Mouse (Mus musculus): ENCODE measurements around the gene Mok. TPM values are rescaled to one million over a fixed set of nuclear protein-coding genes. Genes with fewer than 3 reads are reported as not detected.

Mok gene
- total RNA-seq, 2 experiments from 2014 or later, result 1.5 to 1.6 TPM

DNA sequence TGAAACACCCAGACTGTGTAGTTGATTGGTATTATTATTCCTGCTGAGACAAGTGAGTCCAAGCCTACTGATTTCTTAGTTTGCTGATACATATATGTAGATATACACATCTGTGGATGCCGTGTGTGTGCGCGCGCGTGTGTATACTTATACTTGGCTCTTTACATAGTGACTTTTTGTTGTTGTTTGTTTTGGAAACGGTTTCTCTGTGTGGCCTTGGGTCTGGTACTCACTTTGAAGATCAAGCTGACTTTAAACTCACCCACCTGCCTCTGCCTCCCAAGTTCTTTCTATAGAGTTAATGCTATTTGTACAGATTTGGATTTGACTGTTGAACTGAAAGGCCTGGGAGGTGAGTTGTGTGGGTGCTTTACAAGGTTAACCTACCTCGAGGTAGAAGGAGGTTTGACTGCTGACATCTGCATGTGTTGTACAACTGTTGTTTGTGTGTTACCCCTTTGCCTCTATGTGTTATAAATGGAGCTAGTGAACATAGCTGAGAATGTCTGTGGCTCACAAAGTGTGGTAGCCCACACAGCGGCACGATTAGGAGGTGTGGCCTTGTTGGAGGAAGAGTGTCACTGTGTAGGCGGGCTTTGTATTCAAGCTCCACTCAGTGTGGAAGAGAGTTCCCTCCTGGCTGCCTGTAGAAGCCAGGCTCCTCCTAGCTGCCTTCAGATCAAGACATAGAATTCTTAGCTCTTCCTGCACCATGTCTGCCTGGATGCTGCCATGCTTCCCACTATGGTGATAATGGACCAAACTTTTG, 70.1 kb downstream of the Mok start:
- peak; percentile 64; the same call in 1 of the 2 replicates for ATAC-seq (ENCODE audit: poor library complexity, severe bottlenecking)

DNA sequence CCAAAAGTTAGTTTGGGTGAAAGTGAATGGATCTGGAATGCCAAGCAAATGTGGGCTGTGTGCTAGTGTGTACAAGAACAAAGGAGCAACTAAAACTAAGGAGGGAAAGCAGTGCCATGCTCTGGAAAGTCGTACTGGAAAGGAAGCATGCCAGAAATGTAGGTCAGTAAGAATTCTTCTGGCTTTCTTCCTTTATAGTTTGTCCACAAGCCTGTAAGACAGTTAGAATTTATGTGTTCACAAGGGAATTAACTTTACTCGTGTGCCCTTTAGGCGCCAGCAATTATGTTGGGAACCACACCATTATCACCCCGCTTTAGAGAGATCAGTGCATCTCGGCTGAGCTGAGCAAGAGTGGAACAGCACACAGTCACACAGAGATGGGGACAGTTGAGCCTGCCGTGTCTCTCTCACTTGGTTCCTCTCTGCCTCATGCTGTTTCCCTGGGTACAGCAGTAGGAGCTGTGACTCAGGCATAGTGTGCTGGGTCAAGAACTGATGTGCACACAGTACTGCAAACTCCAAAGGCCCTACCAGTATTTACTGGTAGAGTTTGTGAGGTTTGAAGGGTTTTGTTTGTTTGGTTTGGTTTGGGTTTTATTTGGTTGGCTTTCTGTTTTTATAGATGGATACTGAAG, 71.0 kb downstream of the Mok start:
- ATAC-seq (ENCODE audit: poor library complexity, severe bottlenecking), result no peak

DNA sequence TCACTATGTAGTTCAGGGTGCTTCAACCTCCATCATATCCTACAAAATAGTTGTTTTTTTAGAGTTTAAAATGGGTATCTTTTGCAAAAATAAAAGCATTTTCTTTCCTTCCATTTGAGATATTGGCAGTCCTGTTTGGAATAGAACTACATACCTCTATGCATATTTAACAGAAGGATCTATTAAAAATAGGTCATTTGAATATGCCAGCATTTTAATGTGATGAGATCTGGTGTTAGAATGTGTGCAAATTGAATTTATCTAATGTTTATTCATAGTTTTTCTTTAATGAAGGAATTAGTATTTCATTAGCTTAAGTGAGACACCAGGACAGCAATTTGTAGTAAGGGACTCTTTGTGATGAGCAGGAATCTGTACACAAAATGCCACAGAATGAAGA, 72.2 kb downstream of the Mok start:
- no peak for ATAC-seq (ENCODE audit: poor library complexity, severe bottlenecking)

DNA sequence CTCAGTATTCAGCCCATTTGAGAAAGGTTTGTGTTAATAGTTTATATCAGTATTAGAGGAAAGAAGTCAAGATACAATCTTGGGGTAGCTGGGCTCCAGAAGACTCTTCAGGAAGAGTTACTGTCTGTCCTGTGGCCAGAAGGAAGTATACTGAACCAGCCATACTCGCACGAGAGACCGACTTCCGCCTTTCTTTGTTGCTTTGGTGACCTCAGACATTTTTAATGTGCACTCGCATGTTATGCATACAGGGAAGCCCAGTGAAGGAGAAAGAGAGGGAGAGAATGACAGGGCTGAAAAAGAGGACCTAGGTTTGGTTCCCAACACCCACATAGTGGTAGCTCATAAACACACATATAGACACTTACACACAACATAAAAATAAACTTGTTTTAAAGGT, 76.2 kb downstream of the Mok start:
- peak; percentile 95 for ATAC-seq (ENCODE audit: poor library complexity, severe bottlenecking)

DNA sequence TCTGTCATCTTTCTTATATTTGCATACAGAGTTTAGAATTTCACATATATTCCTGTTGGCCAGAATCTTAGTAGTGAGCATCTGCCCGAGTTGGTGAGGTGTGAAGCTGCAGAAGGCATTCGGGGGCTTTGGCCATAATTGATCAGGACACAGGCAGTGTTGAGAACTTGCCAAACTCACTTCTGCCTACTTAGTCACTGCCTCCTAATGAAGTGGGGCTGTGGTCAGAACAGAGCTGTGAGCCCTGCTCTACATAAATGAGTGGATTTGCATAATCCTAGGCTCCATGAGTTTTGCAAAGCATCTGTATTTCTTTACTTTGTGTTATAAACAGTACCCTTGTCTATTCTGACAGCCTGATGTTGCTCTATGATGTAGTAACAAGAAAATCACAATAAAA, 78.4 kb downstream of the Mok start:
- ATAC-seq (ENCODE audit: poor library complexity, severe bottlenecking), result no peak

DNA sequence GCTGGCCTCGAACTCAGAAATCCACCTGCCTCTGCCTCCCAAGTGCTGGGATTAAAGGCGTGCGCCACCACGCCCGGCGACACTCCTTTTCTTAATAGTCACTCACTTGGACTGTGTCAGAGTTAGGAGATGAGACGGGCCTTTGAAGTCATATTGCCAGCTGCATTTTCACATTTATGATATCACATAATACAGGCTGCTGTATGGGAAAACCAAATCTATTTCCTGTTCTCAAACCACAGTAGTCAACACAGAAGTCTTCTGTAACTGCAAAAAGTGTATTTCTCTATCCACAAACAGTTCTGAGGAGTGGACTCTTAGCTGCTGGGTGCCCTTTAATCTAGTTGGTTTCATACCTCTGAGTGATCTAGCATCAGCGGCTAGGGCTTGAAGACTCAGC, 81.8 kb downstream of the Mok start:
- ATAC-seq (ENCODE audit: poor library complexity, severe bottlenecking), result peak; percentile 18; the same call in 1 of the 2 replicates

Other genes with a start within 250 kb of the Mok start
- 63.1 and 64.4 TPM in 2 replicates for gene Dync1h1, start 239.5 kb downstream of the Mok start, total RNA-seq (2015)
- 84.0 and 121 TPM in 2 replicates for gene Dync1h1, start 239.5 kb downstream of the Mok start, total RNA-seq (2017)
- gene 1700001K19Rik, start 158.3 kb downstream of the Mok start, total RNA-seq (2015), result not detected in 2 replicates
- not detected in 2 replicates for gene 1700001K19Rik, start 158.3 kb downstream of the Mok start, total RNA-seq (2017)
- 343 and 353 TPM in 2 replicates for gene Hsp90aa1, start 138.2 kb downstream of the Mok start, total RNA-seq (2015)
- gene Hsp90aa1, start 138.2 kb downstream of the Mok start, total RNA-seq (2017), result 494 and 587 TPM in 2 replicates
- gene Wdr20, start 103.0 kb downstream of the Mok start, total RNA-seq (2015), result 24.2 and 24.7 TPM in 2 replicates
- gene Wdr20, start 103.0 kb downstream of the Mok start, total RNA-seq (2017), result 28.5 and 37.5 TPM in 2 replicates
- 3.3 and 4.5 TPM in 2 replicates for gene Zfp839, start 9.3 kb upstream of the Mok start, total RNA-seq (2015)
- 5.5 and 6.2 TPM in 2 replicates for gene Zfp839, start 9.3 kb upstream of the Mok start, total RNA-seq (2017)
- 20.3 and 31.8 TPM in 2 replicates for gene Cinp, start 48.2 kb upstream of the Mok start, total RNA-seq (2015)
- 32.5 and 36.4 TPM in 2 replicates for gene Cinp, start 48.2 kb upstream of the Mok start, total RNA-seq (2017)
- 3.1 and 3.7 TPM in 2 replicates for gene Tecpr2, start 48.3 kb upstream of the Mok start, total RNA-seq (2015)
- 3.5 and 5.0 TPM in 2 replicates for gene Tecpr2, start 48.3 kb upstream of the Mok start, total RNA-seq (2017)
- gene Ankrd9, start 138.1 kb upstream of the Mok start, total RNA-seq (2015), result 1.6 and 2.8 TPM in 2 replicates
- 3.0 and 3.3 TPM in 2 replicates for gene Ankrd9, start 138.1 kb upstream of the Mok start, total RNA-seq (2017)
- gene Rcor1, start 198.4 kb upstream of the Mok start, total RNA-seq (2015), result 30.6 and 33.5 TPM in 2 replicates
- gene Rcor1, start 198.4 kb upstream of the Mok start, total RNA-seq (2017), result 22.8 and 29.4 TPM in 2 replicates